Mouse (Mus musculus): ENCODE results near the gene Egflam.

DNA sequence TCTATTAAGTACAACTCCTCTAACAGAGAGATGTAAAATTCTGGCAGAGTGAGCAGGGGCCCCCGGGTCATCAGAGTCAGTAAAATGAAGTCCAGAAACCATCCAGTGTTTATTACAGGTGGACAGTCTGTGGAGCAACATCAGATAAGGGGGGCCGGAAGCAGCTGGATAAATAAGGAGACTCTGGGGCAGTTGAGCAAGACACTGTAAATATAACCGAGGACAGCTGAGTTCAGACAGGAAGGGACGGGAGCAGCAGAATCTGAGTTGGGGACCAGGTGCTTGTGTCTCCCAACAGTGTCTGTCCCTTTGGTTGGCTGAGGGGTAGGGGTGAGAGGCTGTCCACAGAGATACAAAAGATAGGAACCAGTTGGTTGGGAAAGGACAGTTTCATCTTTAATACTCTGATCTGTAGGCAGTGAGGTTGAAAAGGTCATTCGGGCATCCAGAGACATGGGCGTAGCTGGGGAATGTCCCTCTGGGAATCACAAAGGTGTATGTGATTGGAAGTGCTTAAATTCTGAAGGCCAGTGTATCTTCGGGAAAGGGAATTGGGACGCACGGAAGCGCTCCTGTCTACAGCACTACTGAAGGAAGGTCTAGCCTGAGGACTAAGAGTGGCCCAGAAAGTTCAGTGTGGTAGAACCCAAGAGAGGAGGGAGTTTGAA lies 230.8 kb downstream of the Egflam start:
- TF ChIP-seq ZC3H11A (IDR thresholded peaks at IDR 0.05; ENCODE audit: borderline replicate concordance, low read depth, low read length) (no peak), ZNF384 (IDR thresholded peaks at IDR 0.05; ENCODE audit: low read depth, low read length) (no peak)

Measured in ES-E14 (cell line).